Mouse (Mus musculus) CH12.LX (cell line): ENCODE results near the gene Lyl1. TPM values are rescaled to one million over a fixed set of nuclear protein-coding genes. Genes with fewer than 3 reads are reported as not detected.

ENCODE experiments used
- DNase-seq: peaks from one replicate; pipeline ENCODE4 v3.0.0-alpha.2; 2013; ENCODE audit errors: extremely low read depth
- H3K27ac ChIP-seq: 2 replicates; pipeline ENCODE4 v1.5.1; 2012; ENCODE audit warnings: low read depth, mild to moderate bottlenecking, control low read depth, moderate library complexity; ENCODE audit not compliant: insufficient read depth
- H3K27me3 ChIP-seq: replicated peaks from 2 replicates; pipeline ENCODE3; 2012; ENCODE audit warnings: inconsistent platforms
- H3K36me3 ChIP-seq, 2 experiments: replicated peaks in 1 of 2; 2 replicates each; pipeline versions ENCODE3 to v1.6.1; 2012; ENCODE audit warnings: inconsistent platforms in 1 of 2, low read length in 1 of 2, mild to moderate bottlenecking in 1 of 2, mixed read lengths in 1 of 2, moderate library complexity in 1 of 2; ENCODE audit not compliant: control insufficient read depth in 1 of 2, insufficient read depth in 1 of 2
- H3K4me1 ChIP-seq, 2 experiments: 2 replicates each; pipeline ENCODE4 v1.6.1; 2012; ENCODE audit warnings: inconsistent platforms in 1 of 2, moderate library complexity in 1 of 2; ENCODE audit not compliant: insufficient read depth in 2 of 2, control insufficient read depth in 1 of 2
- H3K4me2 ChIP-seq: 2 replicates; pipeline ENCODE4 v1.6.1; 2012; ENCODE audit warnings: low read depth, mild to moderate bottlenecking, control low read depth; ENCODE audit not compliant: poor library complexity, insufficient read depth, severe bottlenecking
- H3K4me3 ChIP-seq, 3 experiments: fragments of 150-350 bp in 1 of 3; sonication (generic) in 1 of 3; replicated peaks in 1 of 3; 2 replicates each; pipeline versions ENCODE3 to v1.5.1; 2011 to 2012; ENCODE audit warnings: low read depth in 2 of 3, low read length in 2 of 3, mild to moderate bottlenecking in 2 of 3, moderate library complexity in 2 of 3, control low read depth in 1 of 3, improper control_type of control experiment in 1 of 3, inconsistent platforms in 1 of 3, mixed read lengths in 1 of 3; ENCODE audit not compliant: poor library complexity in 1 of 3
- H3K79me2 ChIP-seq: replicated peaks from 2 replicates; pipeline ENCODE4 v1.6.1; 2012; ENCODE audit warnings: mild to moderate bottlenecking, moderate library complexity; ENCODE audit not compliant: control insufficient read depth, poor library complexity, insufficient read depth, severe bottlenecking; ENCODE audit errors: extremely low read depth
- H3K9ac ChIP-seq: 2 replicates; pipeline ENCODE4 v1.6.1; 2012; ENCODE audit warnings: low read depth, mild to moderate bottlenecking, control low read depth, moderate library complexity; ENCODE audit not compliant: insufficient read depth
- H3K9me3 ChIP-seq: replicated peaks from 2 replicates; pipeline ENCODE3; 2012; ENCODE audit warnings: low read length, inconsistent platforms, mixed read lengths
- CTCF ChIP-seq, 2 experiments: IDR thresholded peaks in 1 of 2; conservative IDR thresholded peaks in 1 of 2; 2 replicates each; pipeline ENCODE4 v1.5.1; 2011 to 2012; ENCODE audit warnings: low read depth in 2 of 2, low read length in 2 of 2, improper control_type of control experiment in 1 of 2, inconsistent platforms in 1 of 2, mild to moderate bottlenecking in 1 of 2, moderate library complexity in 1 of 2
- E2F4 ChIP-seq: IDR thresholded peaks from 2 replicates; pipeline ENCODE4 v1.6.1; 2011; ENCODE audit warnings: low read depth, low read length, improper control_type of control experiment; ENCODE audit not compliant: insufficient replicate concordance
- EP300 ChIP-seq: IDR thresholded peaks from 2 replicates; pipeline ENCODE4 v1.6.1; 2011; ENCODE audit warnings: low read length, improper control_type of control experiment
- IRF4 ChIP-seq: IDR thresholded peaks from 2 replicates; pipeline ENCODE4 v1.6.1; 2014; ENCODE audit warnings: low read depth, mild to moderate bottlenecking, inconsistent platforms, low read length, improper control_type of control experiment
- JUND ChIP-seq: conservative IDR thresholded peaks from 2 replicates; pipeline ENCODE4 v1.6.1; 2011; ENCODE audit warnings: low read depth, low read length, improper control_type of control experiment
- MAX ChIP-seq: IDR thresholded peaks from 2 replicates; pipeline ENCODE4 v1.6.1; 2011; ENCODE audit warnings: low read length, improper control_type of control experiment
- MAZ ChIP-seq: IDR thresholded peaks from 2 replicates; pipeline ENCODE4 v1.6.1; 2012; ENCODE audit warnings: low read depth, mild to moderate bottlenecking, inconsistent platforms, low read length, improper control_type of control experiment, moderate library complexity
- MEF2A ChIP-seq: IDR thresholded peaks from 2 replicates; pipeline ENCODE4 v1.6.1; 2014; ENCODE audit warnings: low read depth, mild to moderate bottlenecking, inconsistent platforms, low read length, improper control_type of control experiment, borderline replicate concordance
- MXI1 ChIP-seq: IDR thresholded peaks from 2 replicates; pipeline ENCODE4 v1.6.1; 2011; ENCODE audit warnings: mild to moderate bottlenecking, low read depth, low read length, improper control_type of control experiment
- USF1 ChIP-seq: IDR thresholded peaks from 2 replicates; pipeline ENCODE4 v1.6.1; 2014; ENCODE audit warnings: low read depth, mild to moderate bottlenecking, inconsistent platforms, low read length, improper control_type of control experiment
- ZKSCAN1 ChIP-seq: IDR thresholded peaks from 2 replicates; pipeline ENCODE4 v1.6.1; 2012; ENCODE audit warnings: low read depth, inconsistent platforms, low read length, improper control_type of control experiment, borderline replicate concordance
- ZNF384 ChIP-seq: IDR thresholded peaks from 2 replicates; pipeline ENCODE4 v1.6.1; 2012; ENCODE audit warnings: low read depth, low read length, improper control_type of control experiment, inconsistent platforms
- dilution Hi-C: fragments of 300-500 bp; cut with MboI; formaldehyde crosslinking; loops from 2 replicates; pipeline ENCODE4 v1.14.3; 2020; ENCODE audit warnings: low sequenced_read_pairs; ENCODE audit not compliant: extremely low pct_unique_long_range_greater_than_20kb, extremely low pct_ligation_motif_present
- in situ Hi-C: fragments of 300-500 bp; cut with MboI; formaldehyde crosslinking; loops from 3 replicates; pipeline ENCODE4 v1.14.3; 2019; ENCODE audit warnings: low sequenced_read_pairs, low pct_ligation_motif_present, low pct_unique_long_range_greater_than_20kb, mixed read lengths
- polyA plus RNA-seq: library from polyadenylated mRNA; unstranded; fragments of >175 nt; gene quantifications from 2 replicates; pipeline ENCODE4 v1.2.1, GENCODE M21; 2012; ENCODE audit warnings: low read depth; ENCODE audit not compliant: insufficient read length
- total RNA-seq, 2 experiments: library from RNA; depleted of rRNA; stranded (reverse); fragments of 300-350 nt in 1 of 2; fragments of >200 nt in 1 of 2; gene quantifications; 2 replicates each; pipeline ENCODE4 v1.2.3; 2012 to 2014

Gene Lyl1
- total and polyA plus RNA-seq, 3 experiments = 20.6 to 53.2 (median 38.5) TPM

- no peak for DNase-seq
- Histone ChIP-seq H3K27me3 (peaks cover 88% of the 10 kb centered on the region), H3K9me3 (no peaks in the 10 kb centered on the region), H3K4me2 (no peak overlapping the region), H3K36me3 (no peaks in the 10 kb centered on the region), H3K4me3 (no peak overlapping the region), H3K27ac (no peak overlapping the region), H3K9ac (no peak overlapping the region), H3K79me2 (no peaks in the 10 kb centered on the region), H3K4me1 (peaks cover 3 to 23% of the 10 kb centered on the region in 2 experiments)
- dilution Hi-C loops = no loop called here
- in situ Hi-C loops = loop anchor here (5.0 kb wide), 1 partner anchor 69 kb away; no protein-coding TSS in a partner anchor
- TF ChIP-seq JUND (no peak), CTCF (conservative IDR thresholded peaks at IDR 0.05 in 1 of 2, IDR thresholded peaks at IDR 0.05 in 1 of 2; ENCODE audit: low read depth in 2 of 2, low read length in 2 of 2) (no peak), EP300 (no peak), E2F4 (no peak)
These were observed 37.0 kb downstream of the Lyl1 start for GRCm38 (mm10) chr8:84738266-84738665.

- Histone ChIP-seq H3K4me1 (peaks cover 3 to 23% of the 10 kb centered on the region in 2 experiments), H3K27ac (no peak overlapping the region), H3K27me3 (peaks cover 87% of the 10 kb centered on the region), H3K36me3 (no peaks in the 10 kb centered on the region), H3K4me2 (no peak overlapping the region), H3K9me3 (no peaks in the 10 kb centered on the region), H3K4me3 (no peak overlapping the region), H3K79me2 (no peaks in the 10 kb centered on the region), H3K9ac (no peak overlapping the region)
- peak; percentile 30 for DNase-seq
- dilution Hi-C loops (no loop called here), in situ Hi-C loops (loop anchor here (5.0 kb wide), 1 partner anchor 68 kb away; no protein-coding TSS in a partner anchor)
- TF ChIP-seq JUND = no peak
- TF ChIP-seq USF1 = no peak
- TF ChIP-seq MEF2A = no peak
- no peak for TF ChIP-seq MAX
These were observed 37.6 kb downstream of the Lyl1 start for GRCm38 (mm10) chr8:84738715-84739400.

- H3K4me3 ChIP-seq = no peak overlapping the region
- H3K36me3 ChIP-seq = no peaks in the 10 kb centered on the region
- dilution Hi-C loops = no loop called here
- TF ChIP-seq ZNF384 (no peak), IRF4 (no peak), ZKSCAN1 (no peak), MXI1 (no peak), MAZ (no peak)
- DNase-seq = no peak
- H3K9me3 ChIP-seq = no peaks in the 10 kb centered on the region
- H3K9ac ChIP-seq = no peak overlapping the region
- in situ Hi-C loops = loop anchor here (5.0 kb wide), 1 partner anchor 68 kb away; no protein-coding TSS in a partner anchor
- no peaks in the 10 kb centered on the region for H3K79me2 ChIP-seq
- H3K27ac ChIP-seq = no peak overlapping the region
- no peak overlapping the region for H3K4me2 ChIP-seq
- H3K27me3 ChIP-seq = peaks cover 85% of the 10 kb centered on the region
- peaks cover 3 to 23% of the 10 kb centered on the region in 2 experiments for H3K4me1 ChIP-seq
These were observed 38.1 kb downstream of the Lyl1 start for GRCm38 (mm10) chr8:84739401-84739742.
